Mouse (Mus musculus): ENCODE measurements around the gene Zfp775. TPM values are rescaled to one million over a fixed set of nuclear protein-coding genes. Genes with fewer than 3 reads are reported as not detected.

Zfp775 gene
- total and polyA plus RNA-seq, 3 experiments, result 3.2 to 6.5 (median 3.5) TPM

- TF ChIP-seq GABPA (IDR thresholded peaks at IDR 0.05; ENCODE audit: insufficient replicate concordance, low read depth, low read length) (no peak), ZMIZ1 (IDR thresholded peaks at IDR 0.05; ENCODE audit: low read depth, low read length) (no peak), KAT2A (IDR thresholded peaks at IDR 0.05; ENCODE audit: insufficient replicate concordance, low read length) (no peak)
- H3K27ac ChIP-seq (ENCODE audit: insufficient read depth, low read depth), result no peak overlapping the region
- no peaks in the 10 kb centered on the region for H3K79me2 ChIP-seq (replicated peaks; ENCODE audit: control insufficient read depth, extremely low read depth, insufficient read depth, poor library complexity, severe bottlenecking)
- H3K27me3 ChIP-seq (replicated peaks), result no peaks in the 10 kb centered on the region
- peaks cover 2 to 18% of the 10 kb centered on the region in 2 experiments for H3K36me3 ChIP-seq (replicated peaks in 1 of 2; ENCODE audit: control insufficient read depth in 1 of 2, insufficient read depth in 1 of 2, low read length in 1 of 2)
- H3K9ac ChIP-seq (ENCODE audit: insufficient read depth, low read depth), result no peak overlapping the region
- in situ Hi-C loops (cut with MboI; ENCODE audit: low pct_ligation_motif_present, low pct_unique_long_range_greater_than_20kb, low sequenced_read_pairs), result no loop called here
- DNase-seq (ENCODE audit: extremely low read depth), result no peak
- dilution Hi-C loops (cut with MboI; ENCODE audit: extremely low pct_ligation_motif_present, extremely low pct_unique_long_range_greater_than_20kb, low sequenced_read_pairs), result no loop called here
- no peak overlapping the region for H3K4me3 ChIP-seq (replicated peaks in 1 of 3; ENCODE audit: low read depth in 2 of 3, low read length in 2 of 3, poor library complexity in 1 of 3)
- no peaks in the 10 kb centered on the region for H3K9me3 ChIP-seq (replicated peaks; ENCODE audit: low read length)
- H3K4me1 ChIP-seq (ENCODE audit: control insufficient read depth in 1 of 2, insufficient read depth in 2 of 2), result peaks cover 11 to 51% of the 10 kb centered on the region in 2 experiments
- H3K4me2 ChIP-seq (ENCODE audit: insufficient read depth, low read depth, poor library complexity, severe bottlenecking), result no peak overlapping the region
These were observed 62.9 kb downstream of the Zfp775 start for GRCm38 (mm10) chr6:48664750-48665149.

GRCm38 (mm10) chr6:48665471-48665870 is 63.6 kb downstream of the Zfp775 start:
- H3K9ac ChIP-seq (ENCODE audit: insufficient read depth, low read depth), result no peak overlapping the region
- H3K4me1 ChIP-seq (ENCODE audit: control insufficient read depth in 1 of 2, insufficient read depth in 2 of 2), result peaks cover 11 to 55% of the 10 kb centered on the region in 2 experiments
- dilution Hi-C loops (cut with MboI; ENCODE audit: extremely low pct_ligation_motif_present, extremely low pct_unique_long_range_greater_than_20kb, low sequenced_read_pairs) (no loop called here), in situ Hi-C loops (cut with MboI; ENCODE audit: low pct_ligation_motif_present, low pct_unique_long_range_greater_than_20kb, low sequenced_read_pairs) (no loop called here)
- no peak for TF ChIP-seq JUN (IDR thresholded peaks at IDR 0.05; ENCODE audit: insufficient read depth, low read depth, low read length)
- no peak for TF ChIP-seq RAD21 (IDR thresholded peaks at IDR 0.05; ENCODE audit: low read depth, low read length)
- no peak for TF ChIP-seq POLR2AphosphoS2 (IDR thresholded peaks at IDR 0.05; ENCODE audit: low read depth, low read length)
- no peak for TF ChIP-seq SIN3A (IDR thresholded peaks at IDR 0.05; ENCODE audit: low read length)
- no peak for TF ChIP-seq CTCF (conservative IDR thresholded peaks at IDR 0.05 in 1 of 2, IDR thresholded peaks at IDR 0.05 in 1 of 2; ENCODE audit: low read depth in 2 of 2, low read length in 2 of 2)
- no peak for TF ChIP-seq MEF2A (IDR thresholded peaks at IDR 0.05; ENCODE audit: borderline replicate concordance, low read depth, low read length)
- TF ChIP-seq NELFE (IDR thresholded peaks at IDR 0.05; ENCODE audit: low read depth, low read length), result no peak
- no peak for TF ChIP-seq TBP (conservative IDR thresholded peaks at IDR 0.05; ENCODE audit: low read depth, low read length)
- TF ChIP-seq KAT2A (IDR thresholded peaks at IDR 0.05; ENCODE audit: insufficient replicate concordance, low read length), result no peak
- TF ChIP-seq MXI1 (IDR thresholded peaks at IDR 0.05; ENCODE audit: low read depth, low read length), result no peak
- no peak for TF ChIP-seq ZC3H11A (IDR thresholded peaks at IDR 0.05; ENCODE audit: low read depth, low read length)
- TF ChIP-seq USF2 (conservative IDR thresholded peaks at IDR 0.05; ENCODE audit: low read depth, low read length), result no peak
- TF ChIP-seq HCFC1 (IDR thresholded peaks at IDR 0.05; ENCODE audit: low read depth, low read length), result no peak
- TF ChIP-seq MAX (IDR thresholded peaks at IDR 0.05; ENCODE audit: low read length), result no peak
- H3K27me3 ChIP-seq (replicated peaks), result no peaks in the 10 kb centered on the region
- no peak overlapping the region for H3K4me3 ChIP-seq (replicated peaks in 1 of 3; ENCODE audit: low read depth in 2 of 3, low read length in 2 of 3, poor library complexity in 1 of 3)
- no peak overlapping the region for H3K27ac ChIP-seq (ENCODE audit: insufficient read depth, low read depth)
- no peaks in the 10 kb centered on the region for H3K9me3 ChIP-seq (replicated peaks; ENCODE audit: low read length)
- no peak overlapping the region for H3K4me2 ChIP-seq (ENCODE audit: insufficient read depth, low read depth, poor library complexity, severe bottlenecking)
- peaks cover 2 to 18% of the 10 kb centered on the region in 2 experiments for H3K36me3 ChIP-seq (replicated peaks in 1 of 2; ENCODE audit: control insufficient read depth in 1 of 2, insufficient read depth in 1 of 2, low read length in 1 of 2)
- DNase-seq (ENCODE audit: extremely low read depth), result no peak
- no peaks in the 10 kb centered on the region for H3K79me2 ChIP-seq (replicated peaks; ENCODE audit: control insufficient read depth, extremely low read depth, insufficient read depth, poor library complexity, severe bottlenecking)
